Mouse (Mus musculus): ENCODE measurements at regions not wholly inside any gene's neighbourhood (a gene's known extent, or its start where the extent isn't known, plus 50 kb on each side); places are given as distances from the start of the nearest gene placed in this dataset.

DNA sequence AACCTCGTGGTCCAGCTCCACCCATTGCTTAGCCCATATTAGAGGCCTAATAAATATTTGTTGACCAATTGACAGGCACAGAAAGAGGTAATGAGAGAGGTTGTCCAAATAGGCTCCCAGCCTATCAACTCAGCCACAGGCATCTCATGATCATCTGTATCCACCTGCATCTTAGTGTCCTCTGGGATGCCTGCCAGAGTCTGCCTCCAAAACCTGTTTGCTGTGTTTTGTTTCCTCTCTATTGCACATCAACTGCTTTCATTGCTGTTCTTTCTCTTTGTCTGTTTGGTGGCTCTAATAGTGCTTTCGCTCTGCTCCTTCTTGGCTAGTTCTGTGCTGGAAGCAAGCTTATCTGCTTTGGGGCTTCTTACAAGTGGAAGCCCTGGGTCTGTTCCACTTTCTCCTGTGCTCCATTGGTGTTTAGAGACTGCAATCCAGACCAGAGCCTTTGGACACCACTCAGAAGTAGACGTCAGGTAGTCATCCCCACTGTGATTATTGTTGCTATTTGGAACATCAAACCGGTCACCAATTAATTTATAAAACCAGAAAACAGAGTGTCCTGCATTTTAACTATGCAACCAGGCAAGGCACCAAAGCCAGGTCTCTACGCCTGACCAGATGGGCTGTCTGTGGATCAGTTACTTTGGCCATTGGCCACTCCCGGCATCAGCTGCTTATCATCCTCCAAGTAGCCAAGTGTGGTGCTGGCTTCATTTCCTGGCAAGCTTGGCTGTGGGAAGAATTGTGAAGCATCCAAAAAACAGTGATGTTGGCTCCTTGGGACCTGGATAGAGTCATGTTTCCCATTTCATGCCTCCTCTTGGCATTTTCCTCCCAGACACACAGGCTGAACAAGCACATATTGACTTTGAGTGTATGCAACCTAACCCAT, 74.5 kb upstream of the Hs3st4 start:
- DNase-seq, result peak; percentile 91

GRCm38 (mm10) chr7:123921461-123921860, 61.2 kb upstream of the Hs3st4 start:
- no peak for DNase-seq

DNA sequence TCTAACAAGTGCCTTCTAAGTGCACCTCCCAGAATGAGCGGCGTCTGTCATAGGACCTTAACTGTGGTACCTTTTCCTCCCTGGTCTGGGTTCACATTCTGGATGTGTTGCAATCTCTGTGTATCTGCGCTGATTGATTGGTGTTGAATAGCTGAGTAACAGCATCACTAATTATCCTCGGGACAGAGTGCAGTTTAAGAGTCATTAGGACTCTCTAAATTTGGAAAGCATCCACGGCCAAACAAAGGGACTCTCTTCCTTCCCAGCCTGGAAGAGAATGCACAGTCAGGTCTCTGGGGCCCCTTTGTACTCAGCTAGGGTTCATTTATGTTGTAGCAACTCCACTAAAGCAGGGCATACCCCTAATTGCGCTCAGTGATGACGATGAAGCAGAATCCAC, 50.2 kb upstream of the Hs3st4 start:
- DNase-seq, result no peak

Data from heart, adult 11 months (tissue).